Mouse (Mus musculus) embryo, embryonic 10.5 days (tissue): ENCODE measurements at regions not wholly inside any gene's neighbourhood (a gene's known extent, or its start where the extent isn't known, plus 50 kb on each side); places are given as distances from the start of the nearest gene placed in this dataset.
"Not testable (repeated sequence)": the region's sequence is repeated elsewhere in the genome, so short reads cannot be mapped to it uniquely, and the experiment has no call there.

Experiments used
- DNase-seq: peaks from one replicate; pipeline ENCODE4 v3.0.0-alpha.2; 2015; ENCODE audit warnings: low spot score

DNA sequence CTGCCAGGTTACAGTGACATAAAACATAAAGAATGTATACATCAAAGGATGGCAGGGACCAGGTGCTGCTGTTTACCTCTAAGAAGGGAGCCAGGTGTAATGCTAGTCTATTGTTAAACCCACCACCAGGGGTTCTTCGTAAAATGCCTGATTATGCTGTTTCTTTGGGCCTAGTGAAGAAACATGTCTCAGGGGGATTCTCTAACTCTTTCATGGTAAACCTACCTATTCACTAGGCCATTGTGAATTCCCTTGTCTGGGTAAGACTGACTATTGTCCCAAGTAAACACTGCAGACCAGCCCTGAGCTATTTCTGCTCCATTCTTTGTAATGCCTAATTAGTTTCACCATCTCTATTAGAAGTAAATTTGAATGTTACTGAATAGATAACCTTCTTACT is 194.3 kb upstream of the Tmem47 start:
- not testable (repeated sequence) for DNase-seq

DNA sequence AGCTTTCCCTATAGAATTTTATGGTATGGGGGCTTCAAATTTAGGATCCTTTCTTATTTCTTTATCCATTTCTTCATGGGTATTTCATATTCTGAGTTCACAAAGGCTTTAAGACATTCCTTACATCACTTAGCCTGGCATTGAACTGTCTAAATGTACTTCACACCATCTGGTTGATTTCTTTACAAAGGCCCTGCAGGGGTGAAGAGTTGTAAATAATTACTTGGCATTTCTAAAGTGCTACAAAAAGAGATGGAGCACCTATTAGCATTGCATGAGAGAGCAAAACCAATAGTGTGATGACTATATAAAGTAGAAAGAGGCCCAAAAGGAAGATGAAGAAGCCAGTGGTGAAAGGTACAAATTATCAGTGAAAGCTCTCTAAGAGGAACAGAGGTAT is 169.0 kb upstream of the Tmem47 start:
- peak; percentile 55 for DNase-seq

DNA sequence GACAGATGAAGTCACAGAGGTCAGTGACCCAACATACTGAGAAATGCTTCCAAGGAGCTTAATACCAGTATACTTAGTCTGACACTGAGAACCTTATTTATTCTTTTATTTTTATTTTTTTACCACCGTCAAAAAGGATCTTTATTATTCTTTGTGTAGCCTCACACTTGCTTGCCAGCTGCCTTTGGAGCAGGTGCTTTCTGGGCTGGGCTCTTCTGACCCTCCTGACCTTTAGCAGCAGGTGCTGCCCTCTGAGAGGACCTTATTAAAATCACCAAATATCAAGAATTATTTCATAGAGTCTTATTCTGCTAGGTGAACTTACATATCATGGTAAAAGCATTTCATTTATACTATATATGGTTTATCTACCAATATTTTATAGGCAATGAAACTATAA is 137.8 kb upstream of the Tmem47 start:
- DNase-seq, result no peak
